Mouse (Mus musculus) C2C12 (cell line): ENCODE measurements around the gene Naa16. TPM values are rescaled to one million over a fixed set of nuclear protein-coding genes. Genes with fewer than 3 reads are reported as not detected.

Source experiments
- H3K27me3 ChIP-seq: one replicate; pipeline ENCODE4 v1.6.1; 2011; ENCODE audit not compliant: control insufficient read depth, insufficient read depth, insufficient read length
- H3K36me3 ChIP-seq: one replicate; pipeline ENCODE4 v1.6.1; 2011; ENCODE audit not compliant: control insufficient read depth, insufficient read depth
- H3K4me3 ChIP-seq: one replicate; pipeline ENCODE4 v1.5.1; 2011; ENCODE audit warnings: mild to moderate bottlenecking, control low read depth; ENCODE audit not compliant: poor library complexity, insufficient read depth, severe bottlenecking
- H3K79me2 ChIP-seq: one replicate; pipeline ENCODE4 v1.6.1; 2011; ENCODE audit not compliant: control insufficient read depth, insufficient read depth
- H3K79me3 ChIP-seq: one replicate; pipeline ENCODE4 v1.6.1; 2011; ENCODE audit warnings: low read depth, control low read depth
- H3ac ChIP-seq: one replicate; pipeline ENCODE3; 2011; ENCODE audit warnings: low read depth; ENCODE audit not compliant: control insufficient read depth, insufficient read length
- CEBPB ChIP-seq: IDR thresholded peaks from one replicate; pipeline ENCODE4 v1.6.1; 2011; ENCODE audit warnings: low read depth, mild to moderate bottlenecking, control low read depth, moderate library complexity
- CTCF ChIP-seq: IDR thresholded peaks from one replicate; pipeline ENCODE4 v1.5.1; 2011; ENCODE audit not compliant: control insufficient read depth, insufficient read depth, insufficient read length
- FOSL1 ChIP-seq: IDR thresholded peaks from one replicate; pipeline ENCODE4 v1.8.0; 2011; ENCODE audit warnings: mild to moderate bottlenecking, low read length; ENCODE audit not compliant: poor library complexity, insufficient read depth, severe bottlenecking
- MAX ChIP-seq: IDR thresholded peaks from one replicate; pipeline ENCODE4 v1.6.1; 2011; ENCODE audit warnings: mild to moderate bottlenecking, control low read depth
- MYOD1 ChIP-seq: IDR thresholded peaks from one replicate; pipeline ENCODE4 v1.6.1; 2011; ENCODE audit warnings: low read depth; ENCODE audit not compliant: control insufficient read depth, insufficient read length
- MYOG ChIP-seq: IDR thresholded peaks from one replicate; pipeline ENCODE4 v1.6.1; 2011; ENCODE audit not compliant: control insufficient read depth, insufficient read length; ENCODE audit errors: extremely low read depth
- USF1 ChIP-seq: IDR thresholded peaks from one replicate; pipeline ENCODE4 v1.6.1; 2011; ENCODE audit warnings: low read depth, mild to moderate bottlenecking, control low read depth, moderate library complexity
- polyA plus RNA-seq: library from polyadenylated mRNA; unstranded; fragments of >200 nt; fragmentation: generic; extraction: Trizol; gene quantifications from one replicate; pipeline ENCODE4 v1.2.1, GENCODE M21; 2012; ENCODE audit warnings: missing spikeins

Gene Naa16
- polyA plus RNA-seq, 1 experiment = 8.6 TPM

- H3K79me2 ChIP-seq = no peaks in the 10 kb centered on the region
- H3K79me3 ChIP-seq = peaks cover 2% of the 10 kb centered on the region
- TF ChIP-seq MYOD1 = no peak
- no peak for TF ChIP-seq CEBPB
- no peak for TF ChIP-seq USF1
- TF ChIP-seq CTCF = no peak
- no peak for TF ChIP-seq MAX
- no peak for TF ChIP-seq FOSL1
- TF ChIP-seq MYOG = no peak
- H3ac ChIP-seq = no peak overlapping the region
- no peaks in the 10 kb centered on the region for H3K27me3 ChIP-seq
- H3K4me3 ChIP-seq = no peak overlapping the region
- H3K36me3 ChIP-seq = peaks cover 70% of the 10 kb centered on the region
These were observed 44.2 kb downstream of the Naa16 start for GRCm38 (mm10) chr14:79346384-79346783.

GRCm38 (mm10) chr14:79335613-79336012, 55.0 kb downstream of the Naa16 start:
- Histone ChIP-seq H3K27me3 (no peaks in the 10 kb centered on the region), H3K79me3 (no peaks in the 10 kb centered on the region), H3ac (no peak overlapping the region), H3K36me3 (peaks cover 71% of the 10 kb centered on the region), H3K4me3 (no peak overlapping the region), H3K79me2 (no peaks in the 10 kb centered on the region)
- TF ChIP-seq MAX = no peak
- no peak for TF ChIP-seq CEBPB
- TF ChIP-seq CTCF = no peak
- no peak for TF ChIP-seq MYOD1
- no peak for TF ChIP-seq USF1
- TF ChIP-seq MYOG = no peak
- no peak for TF ChIP-seq FOSL1

GRCm38 (mm10) chr14:79331936-79332335, 58.6 kb downstream of the Naa16 start:
- Histone ChIP-seq H3K79me3 (no peaks in the 10 kb centered on the region), H3K27me3 (no peaks in the 10 kb centered on the region), H3K36me3 (peaks cover 36% of the 10 kb centered on the region), H3K4me3 (no peak overlapping the region), H3K79me2 (no peaks in the 10 kb centered on the region), H3ac (no peak overlapping the region)
- TF ChIP-seq CEBPB (no peak), MYOD1 (no peak), USF1 (no peak), MYOG (no peak), CTCF (no peak), FOSL1 (no peak), MAX (no peak)

GRCm38 (mm10) chr14:79330944-79331561, 59.5 kb downstream of the Naa16 start:
- Histone ChIP-seq H3K36me3 (peaks cover 27% of the 10 kb centered on the region), H3K79me3 (no peaks in the 10 kb centered on the region), H3K27me3 (no peaks in the 10 kb centered on the region), H3K79me2 (no peaks in the 10 kb centered on the region), H3ac (no peak overlapping the region), H3K4me3 (no peak overlapping the region)
- no peak for TF ChIP-seq USF1
- TF ChIP-seq CTCF = no peak

GRCm38 (mm10) chr14:79327033-79327432, 63.5 kb downstream of the Naa16 start:
- TF ChIP-seq MYOD1 (no peak), MYOG (no peak), MAX (no peak), CEBPB (no peak), FOSL1 (no peak), CTCF (no peak), USF1 (no peak)
- Histone ChIP-seq H3K79me2 (no peaks in the 10 kb centered on the region), H3K79me3 (no peaks in the 10 kb centered on the region), H3K27me3 (no peaks in the 10 kb centered on the region), H3ac (no peak overlapping the region), H3K36me3 (no peaks in the 10 kb centered on the region), H3K4me3 (no peak overlapping the region)

- no peaks in the 10 kb centered on the region for H3K36me3 ChIP-seq
- no peaks in the 10 kb centered on the region for H3K79me2 ChIP-seq
- no peaks in the 10 kb centered on the region for H3K79me3 ChIP-seq
- no peak overlapping the region for H3K4me3 ChIP-seq
- TF ChIP-seq FOSL1 (no peak), MYOD1 (no peak), MAX (no peak), CTCF (no peak), MYOG (no peak), USF1 (no peak), CEBPB (no peak)
- H3ac ChIP-seq = no peak overlapping the region
- H3K27me3 ChIP-seq = no peaks in the 10 kb centered on the region
These were observed 66.3 kb downstream of the Naa16 start for GRCm38 (mm10) chr14:79324112-79324840.
